Mouse (Mus musculus) embryonic facial prominence, embryonic 15.5 days (tissue): ENCODE data around the gene Clcf1. TPM values are rescaled to one million over a fixed set of nuclear protein-coding genes. Genes with fewer than 3 reads are reported as not detected.
A peak's percentile ranks its signal among the peaks of the same experiment; 100 is the strongest.

Experiments used
- ATAC-seq: fragments of 200-750 bp; cut with Nextera tagmentation; 2 replicates; pipeline ENCODE4 v1.8.0; 2017; ENCODE audit warnings: low read depth, moderate TSS enrichment; ENCODE audit not compliant: insufficient number of reproducible peaks, low FRiP score, low TSS enrichment
- H3K27ac ChIP-seq: fragments of 300-500 bp; sonication (generic); replicated peaks from 2 replicates; pipeline ENCODE4 v1.5.1; 2015; ENCODE audit warnings: mild to moderate bottlenecking, inconsistent platforms
- H3K27me3 ChIP-seq: fragments of 300-500 bp; sonication (generic); 2 replicates; pipeline ENCODE4 v1.6.1; 2015; ENCODE audit warnings: inconsistent platforms
- H3K36me3 ChIP-seq: fragments of 300-500 bp; sonication (generic); 2 replicates; pipeline ENCODE4 v1.6.1; 2015; ENCODE audit warnings: mild to moderate bottlenecking, inconsistent platforms
- H3K4me1 ChIP-seq: fragments of 300-500 bp; sonication (generic); 2 replicates; pipeline ENCODE4 v1.6.1; 2015; ENCODE audit warnings: inconsistent platforms
- H3K4me2 ChIP-seq: fragments of 300-500 bp; sonication (generic); replicated peaks from 2 replicates; pipeline ENCODE4 v1.6.1; 2015; ENCODE audit warnings: mild to moderate bottlenecking, inconsistent platforms
- H3K4me3 ChIP-seq: fragments of 300-500 bp; sonication (generic); replicated peaks from 2 replicates; pipeline ENCODE4 v1.5.1; 2015; ENCODE audit warnings: mild to moderate bottlenecking, inconsistent platforms
- H3K9ac ChIP-seq: fragments of 300-500 bp; sonication (generic); 2 replicates; pipeline ENCODE4 v1.6.1; 2015; ENCODE audit warnings: inconsistent platforms
- H3K9me3 ChIP-seq: fragments of 300-500 bp; sonication (generic); replicated peaks from 2 replicates; pipeline ENCODE4 v1.6.1; 2016; ENCODE audit warnings: inconsistent platforms
- WGBS: fragments of 180-500 bp; shearing (Covaris S2); methylation state at CpG from one replicate; pipeline ENCODE4 v1.1.7; 2015; 5-methylcytosine and 5-hydroxymethylcytosine counted together
- microRNA-seq: library from miRNA; unstranded; fragments of <30 nt; microRNA quantifications from one replicate; pipeline ENCODE4, GENCODE M21; 2016; ENCODE audit warnings: borderline number of aligned reads
- polyA plus RNA-seq: library from polyadenylated mRNA; unstranded; fragments of >200 nt; fragmentation: Nextera tagmentation; extraction: Ambion mirVana; gene quantifications from 2 replicates; pipeline ENCODE4 v1.2.1, GENCODE M21; 2015

Clcf1 gene
- polyA plus RNA-seq, 1 experiment from 2014 or later, result 10.1 TPM

GRCm38 (mm10) chr19:4261038-4261698, 47.1 kb downstream of the Clcf1 start:
- no peaks in the 10 kb centered on the region for H3K9me3 ChIP-seq
- H3K9ac ChIP-seq, result no peak overlapping the region
- WGBS, result 53% methylated on average over 8 of the region's 8 CpGs
- peaks cover 10% of the 10 kb centered on the region; the same call in 1 of the 2 replicates for H3K4me1 ChIP-seq
- H3K27ac ChIP-seq, result no peak overlapping the region
- no peak overlapping the region for H3K4me3 ChIP-seq
- H3K27me3 ChIP-seq, result no peaks in the 10 kb centered on the region
- no peak for ATAC-seq
- no peak overlapping the region for H3K4me2 ChIP-seq
- peaks cover 7% of the 10 kb centered on the region for H3K36me3 ChIP-seq

GRCm38 (mm10) chr19:4262756-4263155, 48.7 kb downstream of the Clcf1 start:
- Histone ChIP-seq H3K36me3 (peaks cover 7% of the 10 kb centered on the region), H3K4me1 (peaks cover 4% of the 10 kb centered on the region), H3K4me2 (no peak overlapping the region), H3K4me3 (no peak overlapping the region), H3K9ac (no peak overlapping the region), H3K9me3 (no peaks in the 10 kb centered on the region), H3K27me3 (no peaks in the 10 kb centered on the region), H3K27ac (no peak overlapping the region)
- ATAC-seq, result no peak
- WGBS, result 73% methylated on average over 6 of the region's 6 CpGs

- Histone ChIP-seq H3K4me2 (no peak overlapping the region), H3K9me3 (no peaks in the 10 kb centered on the region), H3K4me3 (no peak overlapping the region), H3K27me3 (0 out of 2 replicates have a peak, but pooled peaks cover 4% of the 10 kb centered on the region), H3K36me3 (peaks cover 7% of the 10 kb centered on the region), H3K27ac (no peak overlapping the region), H3K4me1 (peaks cover 10% of the 10 kb centered on the region), H3K9ac (no peak overlapping the region)
- ATAC-seq, result no peak
- WGBS, result 62% methylated on average over 14 of the region's 14 CpGs
Observed at GRCm38 (mm10) chr19:4263702-4264101, 49.7 kb downstream of the Clcf1 start.

- ATAC-seq, result no peak
- peaks cover 7% of the 10 kb centered on the region for H3K36me3 ChIP-seq
- no peak overlapping the region for H3K4me2 ChIP-seq
- H3K4me1 ChIP-seq, result peaks cover 14% of the 10 kb centered on the region
- WGBS, result 93% methylated on average over 6 of the region's 6 CpGs
- no peak overlapping the region for H3K4me3 ChIP-seq
- no peak overlapping the region for H3K9ac ChIP-seq
- 0 out of 2 replicates have a peak, but pooled peaks cover 4% of the 10 kb centered on the region for H3K27me3 ChIP-seq
- no peaks in the 10 kb centered on the region for H3K9me3 ChIP-seq
- no peak overlapping the region for H3K27ac ChIP-seq
Observed at GRCm38 (mm10) chr19:4264171-4264780, 50.2 kb downstream of the Clcf1 start.

GRCm38 (mm10) chr19:4265956-4266355, 51.9 kb downstream of the Clcf1 start:
- WGBS, result 60% methylated on average over 4 of the region's 4 CpGs
- ATAC-seq, result no peak
- H3K27me3 ChIP-seq, result 0 out of 2 replicates have a peak, but pooled peaks cover 4% of the 10 kb centered on the region
- H3K4me2 ChIP-seq, result no peak overlapping the region
- H3K9ac ChIP-seq, result no peak overlapping the region
- peaks cover 11% of the 10 kb centered on the region for H3K36me3 ChIP-seq
- no peaks in the 10 kb centered on the region for H3K9me3 ChIP-seq
- peaks cover 16% of the 10 kb centered on the region for H3K4me1 ChIP-seq
- no peak overlapping the region for H3K27ac ChIP-seq
- no peak overlapping the region for H3K4me3 ChIP-seq

GRCm38 (mm10) chr19:4268566-4269361, 54.7 kb downstream of the Clcf1 start, which contains the start of gene Ssh3:
TSS of gene Ssh3 (minus strand) at chr19:4269180.
- WGBS, result 5% methylated on average over 46 of the region's 46 CpGs
- Histone ChIP-seq H3K4me3 (peak within 1 kb of the TSS; percentile 60), H3K4me1 (peaks cover 16% of the 10 kb centered on the region), H3K4me2 (peak within 1 kb of the TSS; percentile 74), H3K27me3 (0 out of 2 replicates have a peak, but pooled peaks cover 4% of the 10 kb centered on the region), H3K27ac (peak within 1 kb of the TSS; percentile 51), H3K36me3 (peaks cover 17% of the 10 kb centered on the region), H3K9ac (peak within 1 kb of the TSS; percentile 47), H3K9me3 (no peaks in the 10 kb centered on the region)
- peak; percentile 79 for ATAC-seq

GRCm38 (mm10) chr19:4270187-4270586, 56.1 kb downstream of the Clcf1 start:
- Histone ChIP-seq H3K27ac (no peak overlapping the region), H3K36me3 (peaks cover 11% of the 10 kb centered on the region; the same call in 1 of the 2 replicates), H3K4me3 (no peak overlapping the region), H3K27me3 (0 out of 2 replicates have a peak, but pooled peaks cover 4% of the 10 kb centered on the region), H3K4me2 (no peak overlapping the region), H3K4me1 (peaks cover 16% of the 10 kb centered on the region), H3K9ac (no peak overlapping the region), H3K9me3 (no peaks in the 10 kb centered on the region)
- no peak for ATAC-seq
- 64% methylated on average over 6 of the region's 6 CpGs for WGBS

GRCm38 (mm10) chr19:4270972-4271371, 56.9 kb downstream of the Clcf1 start:
- WGBS, result 92% methylated on average over 11 of the region's 11 CpGs

More at GRCm38 (mm10) chr19:4270972-4271371, 56.9 kb downstream of the Clcf1 start:
- no peak overlapping the region for H3K27ac ChIP-seq
- peaks cover 16% of the 10 kb centered on the region for H3K4me1 ChIP-seq
- H3K4me2 ChIP-seq, result no peak overlapping the region
- ATAC-seq, result no peak
- peaks cover 10% of the 10 kb centered on the region; the same call in 1 of the 2 replicates for H3K36me3 ChIP-seq
- H3K9me3 ChIP-seq, result no peaks in the 10 kb centered on the region
- 0 out of 2 replicates have a peak, but pooled peaks cover 4% of the 10 kb centered on the region for H3K27me3 ChIP-seq
- no peak overlapping the region for H3K9ac ChIP-seq
- H3K4me3 ChIP-seq, result no peak overlapping the region

Small RNA genes lying within 50 kb of the gene (microRNA-seq; reads per million reads assigned to microRNA genes)
- gene Gm26115 (not detected), gene Mir6985 (not detected)

Other genes starting within 250 kb of the Clcf1 start
- gene Aldh3b2, start 241.9 kb upstream of the Clcf1 start, polyA plus RNA-seq, result 22.8 and 25.3 TPM in 2 replicates
- gene Acy3, start 227.7 kb upstream of the Clcf1 start, polyA plus RNA-seq, result 5.5 and 6.0 TPM in 2 replicates
- not detected in 2 replicates for gene Tbx10, start 221.5 kb upstream of the Clcf1 start, polyA plus RNA-seq
- gene Nudt8, start 213.7 kb upstream of the Clcf1 start, polyA plus RNA-seq, result 31.0 and 35.8 TPM in 2 replicates
- gene Gm49405, start 213.6 kb upstream of the Clcf1 start, polyA plus RNA-seq, result 3.9 and 4.7 TPM in 2 replicates
- gene Doc2g, start 210.9 kb upstream of the Clcf1 start, polyA plus RNA-seq, result 5.4 and 5.6 TPM in 2 replicates
- 190 and 202 TPM in 2 replicates for gene Ndufv1, start 201.4 kb upstream of the Clcf1 start, polyA plus RNA-seq
- 511 and 558 TPM in 2 replicates for gene Gstp1, start 176.3 kb upstream of the Clcf1 start, polyA plus RNA-seq
- gene Gstp2, start 168.2 kb upstream of the Clcf1 start, polyA plus RNA-seq, result 3.4 and 3.7 TPM in 2 replicates
- gene Gstp3, start 154.7 kb upstream of the Clcf1 start, polyA plus RNA-seq, result 0.41 and 0.77 TPM in 2 replicates
- not detected in 2 replicates for gene Cabp2, start 132.7 kb upstream of the Clcf1 start, polyA plus RNA-seq
- 84.6 and 92.8 TPM in 2 replicates for gene Cdk2ap2, start 117.1 kb upstream of the Clcf1 start, polyA plus RNA-seq
- gene Pitpnm1, start 114.2 kb upstream of the Clcf1 start, polyA plus RNA-seq, result 9.7 and 10.8 TPM in 2 replicates
- gene Aip, start 88.4 kb upstream of the Clcf1 start, polyA plus RNA-seq, result 98.5 and 100 TPM in 2 replicates
- gene Gpr152, start 74.5 kb upstream of the Clcf1 start, polyA plus RNA-seq, result not detected in 2 replicates
- 0.31 and 0.37 TPM in 2 replicates for gene Cabp4, start 70.2 kb upstream of the Clcf1 start, polyA plus RNA-seq
- gene Coro1b, start 65.6 kb upstream of the Clcf1 start, polyA plus RNA-seq, result 159 and 178 TPM in 2 replicates
- 4.8 and 6.2 TPM in 2 replicates for gene Ptprcap, start 60.6 kb upstream of the Clcf1 start, polyA plus RNA-seq
- 66.2 and 70.4 TPM in 2 replicates for gene Rps6kb2, start 50.9 kb upstream of the Clcf1 start, polyA plus RNA-seq
- gene Carns1, start 38.8 kb upstream of the Clcf1 start, polyA plus RNA-seq, result 3.4 and 5.4 TPM in 2 replicates
- gene Tbc1d10c, start 23.0 kb upstream of the Clcf1 start, polyA plus RNA-seq, result 3.6 and 5.1 TPM in 2 replicates
- 745 and 794 TPM in 2 replicates for gene Ppp1ca, start 22.2 kb upstream of the Clcf1 start, polyA plus RNA-seq
- 33.6 and 35.0 TPM in 2 replicates for gene Rad9a, start 12.6 kb upstream of the Clcf1 start, polyA plus RNA-seq
- gene AC109138.7, start 119 bp downstream of the Clcf1 start, polyA plus RNA-seq, result not detected in 2 replicates
- 33.5 and 34.0 TPM in 2 replicates for gene Pold4, start 17.7 kb downstream of the Clcf1 start, polyA plus RNA-seq
- 27.5 and 34.4 TPM in 2 replicates for gene Ssh3, start 54.9 kb downstream of the Clcf1 start, polyA plus RNA-seq
- 13.0 and 13.7 TPM in 2 replicates for gene Ankrd13d, start 68.9 kb downstream of the Clcf1 start, polyA plus RNA-seq
- gene Grk2, start 92.0 kb downstream of the Clcf1 start, polyA plus RNA-seq, result 20.1 and 24.4 TPM in 2 replicates
- 50.4 and 55.0 TPM in 2 replicates for gene Kdm2a, start 184.0 kb downstream of the Clcf1 start, polyA plus RNA-seq
- 47.4 and 50.5 TPM in 2 replicates for gene Rhod, start 225.2 kb downstream of the Clcf1 start, polyA plus RNA-seq